Mouse (Mus musculus): ENCODE data around the gene Foxe1.

Foxe1 gene

DNA sequence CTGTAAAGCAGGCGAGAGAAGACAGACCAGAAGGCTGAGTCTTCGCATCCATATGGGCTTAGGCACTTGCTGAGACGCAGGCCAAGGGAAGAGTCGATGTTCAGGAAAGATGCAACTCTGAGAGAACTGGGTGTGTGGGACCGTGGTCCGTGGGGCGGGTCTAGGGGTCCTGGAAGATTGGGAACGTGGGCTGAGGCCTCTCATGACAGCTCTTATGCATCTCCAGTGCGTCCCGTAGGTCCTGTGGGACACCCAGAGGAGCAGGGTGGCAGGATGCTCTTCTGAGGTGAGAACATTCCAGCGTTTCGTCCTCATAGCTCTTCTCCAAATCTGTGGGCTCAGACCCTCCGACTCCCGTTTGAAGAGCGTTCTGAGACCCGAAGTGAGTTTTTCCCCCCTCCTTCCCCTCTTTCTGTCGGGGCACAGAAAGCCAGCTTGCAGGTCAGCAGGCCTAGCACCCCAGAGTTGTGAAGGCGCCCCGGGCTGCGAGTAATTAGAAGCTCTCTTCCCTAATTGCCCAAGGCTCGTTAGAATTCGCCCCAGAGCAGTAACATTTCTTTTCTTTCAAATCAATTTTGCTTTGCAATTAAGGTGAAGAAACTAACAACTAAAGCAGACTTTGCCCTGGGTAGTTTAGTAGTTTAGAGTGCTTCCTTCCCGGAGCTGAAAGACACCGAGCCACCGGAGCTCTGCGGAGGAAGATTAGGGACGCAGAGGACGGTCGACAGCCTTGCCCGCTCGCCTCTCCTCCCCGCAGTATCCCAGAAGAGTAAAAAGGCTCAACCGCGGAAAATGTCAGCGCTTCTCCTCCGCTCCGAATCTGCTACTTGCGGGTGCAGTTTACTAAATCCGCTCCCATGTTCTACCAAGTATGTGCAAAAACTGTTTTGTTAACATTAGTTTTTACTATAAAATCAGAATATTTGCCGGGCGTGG lies 4.4 kb downstream of the Foxe1 start:
- DNase-seq = peak; percentile 39

- no peak for DNase-seq
Observed at GRCm38 (mm10) chr4:46348897-46349296, 5.5 kb downstream of the Foxe1 start.

- no peak for DNase-seq
Observed at GRCm38 (mm10) chr4:46349530-46349929, 6.1 kb downstream of the Foxe1 start.

GRCm38 (mm10) chr4:46353045-46353444 lies 9.6 kb downstream of the Foxe1 start:
- peak; percentile 39 for DNase-seq

DNA sequence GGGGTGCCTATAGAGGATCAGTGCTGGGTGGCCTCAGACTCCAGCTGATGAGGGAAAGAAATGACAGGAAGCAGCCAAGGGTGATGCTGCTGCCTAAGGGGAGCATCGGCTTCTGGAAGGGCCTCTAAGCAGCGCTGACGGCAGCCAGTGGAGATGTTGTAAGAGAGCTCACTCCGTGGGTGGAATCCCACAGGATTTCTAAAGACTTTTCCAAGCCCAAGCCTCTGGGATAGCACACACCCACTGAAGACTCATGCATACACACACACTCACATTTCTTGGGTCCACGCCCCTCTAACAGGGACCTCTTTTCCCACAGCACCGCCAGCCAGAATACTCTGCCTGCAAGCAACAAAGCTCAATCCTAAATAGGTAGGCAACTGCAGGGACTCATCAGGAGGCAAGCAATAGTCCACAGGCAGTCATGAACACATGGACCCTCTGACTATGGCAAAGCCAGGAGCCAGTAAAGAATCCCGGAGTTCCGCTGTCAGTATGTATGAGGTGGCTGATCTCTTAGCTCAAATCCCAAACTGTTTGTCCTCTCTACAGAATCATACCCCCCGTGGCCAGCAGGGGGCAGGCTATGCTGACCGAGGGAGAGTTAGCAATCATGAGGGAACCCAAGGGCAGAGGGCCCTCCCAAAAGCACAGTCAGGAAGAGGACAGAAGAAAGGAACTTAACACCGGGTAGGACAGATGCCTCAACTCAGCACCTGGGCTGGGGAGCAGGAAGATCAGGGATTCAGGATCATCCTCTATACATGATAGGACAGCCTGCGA lies 13.1 kb downstream of the Foxe1 start:
- DNase-seq = peak; percentile 64

GRCm38 (mm10) chr4:46359539-46360253 lies 16.3 kb downstream of the Foxe1 start:
- no peak for DNase-seq

- no peak for DNase-seq
Observed at GRCm38 (mm10) chr4:46361258-46361657, 17.8 kb downstream of the Foxe1 start.

DNA sequence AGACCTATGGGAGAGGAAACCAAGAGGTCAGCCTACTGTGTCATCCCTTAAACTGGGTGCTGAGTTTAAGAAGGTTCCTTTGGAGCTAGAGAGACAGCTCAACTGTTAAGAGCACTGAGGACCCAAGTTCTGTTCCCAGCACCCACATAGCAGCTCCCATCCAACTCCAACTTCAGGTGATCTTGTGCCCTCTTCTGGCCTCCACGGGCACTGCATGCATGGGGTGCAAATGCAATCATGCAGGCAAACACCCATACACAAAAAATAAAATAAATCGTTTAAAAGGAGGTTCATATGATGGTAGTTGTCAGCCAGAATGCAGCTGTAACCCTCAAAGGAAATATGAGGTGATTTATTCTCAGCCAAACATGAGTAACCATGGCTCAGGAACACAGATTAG lies 21.0 kb downstream of the Foxe1 start:
- no peak for DNase-seq

DNA sequence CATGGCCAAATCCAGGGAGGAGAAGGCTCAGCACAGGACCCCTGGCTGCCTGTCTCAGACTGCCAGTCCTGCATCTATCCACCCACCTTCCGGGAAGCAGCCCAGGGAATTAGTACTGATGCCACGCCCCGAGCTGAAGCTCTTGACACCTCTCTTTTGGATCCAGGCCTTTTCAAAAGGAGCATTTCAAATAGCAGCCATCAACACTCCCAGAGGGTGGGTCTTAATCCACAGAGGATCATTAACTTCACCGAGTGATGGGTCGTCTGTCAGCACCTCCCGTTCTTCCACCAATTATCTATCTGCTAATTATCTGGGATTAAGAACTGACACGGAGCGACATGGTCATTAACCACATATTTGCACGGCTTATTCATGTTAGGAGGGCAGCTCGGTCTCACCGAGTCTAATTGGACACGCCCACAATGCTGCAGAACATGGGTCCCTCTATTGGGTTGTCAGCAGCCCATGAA lies 24.1 kb downstream of the Foxe1 start:
- peak; percentile 25 for DNase-seq

DNA sequence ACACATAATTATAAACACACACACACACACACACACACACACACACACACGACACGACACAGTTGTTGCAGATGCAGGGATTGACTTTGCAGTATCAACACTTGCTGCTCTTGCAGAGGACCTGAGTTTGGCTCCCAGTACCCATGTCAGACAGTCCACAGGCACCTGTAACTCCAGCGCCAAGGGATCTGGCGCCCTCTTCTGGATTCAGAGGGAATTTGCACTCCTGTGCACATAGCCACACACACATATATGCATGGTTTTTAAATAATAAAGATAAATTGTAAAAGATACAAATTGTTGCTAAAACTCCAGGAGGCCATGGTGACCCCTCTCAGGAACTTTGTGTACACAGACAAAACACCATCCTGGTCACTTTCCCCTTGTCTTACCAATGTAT lies 25.7 kb downstream of the Foxe1 start:
- no peak for DNase-seq

GRCm38 (mm10) chr4:46370406-46370805 lies 27.0 kb downstream of the Foxe1 start:
- no peak for DNase-seq

DNA sequence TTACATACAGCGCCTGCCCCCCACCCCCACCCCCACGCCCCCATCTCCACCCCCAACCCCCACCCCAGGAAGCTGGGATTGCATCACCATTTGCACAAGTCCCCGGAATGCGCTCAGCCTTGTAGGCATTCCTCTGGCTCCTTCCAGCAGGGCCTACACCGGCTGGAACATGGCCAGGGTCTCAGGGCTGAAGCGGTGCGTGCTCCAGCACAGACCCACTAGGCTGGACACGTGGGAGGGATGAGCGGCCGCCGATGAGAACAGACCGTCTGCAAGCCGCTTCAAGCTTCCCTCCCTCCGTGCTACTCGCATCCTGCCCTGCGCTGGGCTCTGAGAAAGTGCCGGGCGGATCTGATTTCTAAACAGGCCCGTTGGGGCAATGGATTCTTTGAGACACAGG lies 27.6 kb downstream of the Foxe1 start:
- peak; percentile 73 for DNase-seq

GRCm38 (mm10) chr4:46374455-46374854 lies 31.0 kb downstream of the Foxe1 start:
- peak; percentile 22 for DNase-seq

DNA sequence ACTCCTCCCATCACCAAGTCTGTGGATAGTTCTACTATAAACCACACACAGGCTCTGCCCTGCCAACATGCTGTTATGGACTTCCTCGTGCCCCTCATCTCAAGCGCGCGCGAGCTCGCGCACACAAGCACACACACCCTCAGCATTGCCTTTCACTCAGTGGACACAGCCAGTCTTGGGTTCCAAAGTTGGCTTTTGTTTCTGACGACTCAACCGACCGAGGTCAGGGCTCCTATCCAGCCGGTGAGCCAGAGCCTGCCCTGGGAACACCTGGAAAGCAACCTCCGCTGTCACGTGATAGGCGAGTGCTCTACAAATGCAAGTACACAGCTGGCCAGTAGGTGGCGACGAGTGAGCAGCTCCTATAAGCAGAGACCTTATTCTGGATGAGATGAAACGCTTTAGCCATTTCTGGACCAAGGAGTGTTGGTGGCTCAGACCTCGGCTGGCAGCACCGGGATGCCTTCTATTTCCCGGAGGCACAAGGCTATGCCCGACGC lies 31.5 kb downstream of the Foxe1 start:
- peak; percentile 85 for DNase-seq

DNA sequence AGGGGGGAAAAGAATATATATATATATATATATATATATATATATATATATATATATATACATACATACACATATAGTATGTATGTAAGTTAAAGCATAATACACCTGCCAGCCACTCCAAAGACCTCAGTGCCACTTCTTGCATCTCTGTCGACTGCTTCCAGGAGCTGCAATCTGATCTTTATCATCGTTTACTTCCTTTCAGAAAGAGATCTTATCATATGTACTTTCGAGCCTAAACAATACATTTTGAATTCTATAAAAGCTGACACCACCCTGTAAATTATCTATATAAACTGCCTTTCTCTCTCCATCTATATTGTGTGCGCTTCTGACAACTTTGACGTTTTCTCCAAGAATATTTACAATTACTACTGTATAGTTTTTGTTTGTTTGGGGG lies 45.1 kb downstream of the Foxe1 start:
- no peak for DNase-seq

DNA sequence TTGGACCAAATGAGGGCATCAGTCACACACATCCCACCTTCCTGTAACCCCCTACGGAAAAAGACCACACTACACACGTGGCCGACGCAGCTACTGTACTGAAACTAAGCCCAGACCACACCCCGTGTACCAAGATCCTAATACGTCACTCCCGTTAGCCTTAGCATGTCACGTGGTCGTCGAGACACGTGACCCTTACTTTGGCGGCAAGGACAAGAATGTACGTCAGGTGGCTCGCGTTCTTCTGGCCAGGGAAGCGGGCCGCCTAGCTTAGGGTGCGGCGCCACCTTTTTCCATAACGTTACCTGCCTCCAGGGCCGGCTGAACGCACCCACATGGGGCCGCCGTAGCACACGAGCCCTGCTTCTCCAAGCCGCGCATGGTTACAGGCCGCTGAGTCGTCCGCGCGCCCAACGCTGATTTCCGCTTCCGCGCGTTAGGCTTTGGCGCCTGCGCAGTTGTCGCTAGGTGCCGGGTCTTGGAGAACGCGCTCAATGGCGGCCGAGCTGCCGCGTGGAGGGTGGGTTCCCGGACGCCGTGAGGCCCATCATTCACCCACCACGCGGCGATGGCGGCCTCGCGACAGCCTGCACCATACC lies 45.7 kb downstream of the Foxe1 start, which contains the start of gene Trmo:
Trmo (minus strand) TSS at position 425 of the 599 bp plus-strand sequence.
- DNase-seq = peak; percentile 98

- peak; percentile 79 for DNase-seq
Observed at GRCm38 (mm10) chr4:46389612-46390341, 46.4 kb downstream of the Foxe1 start.

DNA sequence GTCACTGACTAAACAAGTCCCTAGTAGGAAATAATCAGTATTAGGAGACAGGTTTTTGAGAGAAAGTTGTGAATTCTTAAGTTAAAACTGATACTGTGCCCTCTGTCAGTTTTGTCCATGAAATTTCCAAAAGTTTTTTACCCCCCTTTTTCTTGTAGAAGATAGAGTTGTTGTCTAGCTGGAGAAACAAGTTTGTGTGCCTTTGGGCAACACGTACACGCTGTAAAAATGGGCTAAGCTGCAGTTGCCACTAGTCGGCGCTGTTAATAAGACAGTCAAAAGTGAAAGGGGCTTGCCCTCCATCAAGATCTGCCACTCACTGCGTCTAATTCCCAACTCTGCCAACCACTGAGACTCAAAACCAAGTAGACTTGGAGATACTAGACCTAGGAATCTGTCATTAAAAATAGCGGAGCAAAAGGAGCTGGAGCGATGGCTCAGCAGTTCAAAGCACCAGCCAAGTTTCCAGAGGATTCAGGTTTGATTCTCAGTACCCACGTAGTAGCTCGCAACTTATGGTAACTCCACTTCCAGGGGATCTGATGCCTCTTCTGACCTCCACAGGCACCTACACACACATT lies 47.1 kb downstream of the Foxe1 start:
- peak; percentile 91 for DNase-seq

DNA sequence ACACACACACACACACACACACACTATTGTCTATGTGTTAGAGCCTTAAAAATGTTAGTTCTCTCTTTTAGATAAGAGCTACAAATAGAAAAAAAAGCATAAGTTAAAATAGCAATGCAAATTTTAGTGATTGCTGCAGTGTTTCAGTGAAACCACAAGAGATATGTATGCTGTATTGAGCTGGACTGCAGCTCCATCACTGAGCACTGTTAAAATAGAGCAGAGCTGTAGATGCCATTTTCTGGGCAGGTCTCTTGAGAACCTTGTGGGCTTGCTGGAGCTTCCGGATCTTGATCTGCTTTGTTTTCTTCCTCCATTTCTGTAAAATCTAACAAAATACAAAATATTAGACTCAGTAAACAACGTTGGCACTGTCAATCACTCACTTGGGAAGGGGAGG lies 51.0 kb downstream of the Foxe1 start:
- no peak for DNase-seq

DNA sequence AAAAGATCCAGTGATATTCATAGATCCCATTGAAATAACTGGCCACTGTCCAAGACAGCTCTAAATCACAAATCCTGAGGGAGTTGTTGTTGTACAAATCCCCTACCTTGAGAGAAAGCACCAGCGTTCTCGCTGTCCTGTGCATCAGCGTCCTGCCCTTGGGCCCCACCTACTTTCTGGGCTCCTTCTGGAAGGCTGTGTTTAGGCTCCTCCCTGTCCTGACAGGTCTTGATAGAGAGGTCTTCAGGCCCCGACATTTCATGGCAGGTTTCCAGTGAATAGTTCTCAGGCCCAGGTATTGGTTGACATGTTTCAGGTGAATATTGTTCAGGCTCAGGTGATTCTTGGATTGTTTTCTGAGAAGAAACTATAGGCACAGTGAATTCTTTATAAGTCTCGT lies 52.3 kb downstream of the Foxe1 start:
- DNase-seq = no peak

Measured in embryo, embryonic 11 days (tissue).